Mouse (Mus musculus): ENCODE results near the gene Bub1b. TPM values are rescaled to one million over a fixed set of nuclear protein-coding genes. Genes with fewer than 3 reads are reported as not detected.
"Not testable (repeated sequence)": the region's sequence is repeated elsewhere in the genome, so short reads cannot be mapped to it uniquely, and the experiment has no call there.

The Bub1b gene
- polyA plus RNA-seq, 1 experiment from 2014 or later = 56.7 TPM

- ATAC-seq (replicated peaks; ENCODE audit: insufficient number of reproducible peaks, insufficient read depth, low FRiP score, low read depth) = no peak
- no peak overlapping the region for H3K9ac ChIP-seq
- H3K4me3 ChIP-seq = no peak overlapping the region
- WGBS = 82% methylated on average over 8 of the region's 8 CpGs
- H3K36me3 ChIP-seq = peaks cover 71% of the 10 kb centered on the region
- H3K4me1 ChIP-seq (replicated peaks) = no peaks in the 10 kb centered on the region
- H3K4me2 ChIP-seq = no peak overlapping the region
- no peak overlapping the region for H3K27ac ChIP-seq
- H3K9me3 ChIP-seq (replicated peaks) = no peaks in the 10 kb centered on the region
- no peaks in the 10 kb centered on the region for H3K27me3 ChIP-seq
Measured at GRCm38 (mm10) chr2:118620608-118621007, 22.6 kb downstream of the Bub1b start.

- H3K27me3 ChIP-seq = no peaks in the 10 kb centered on the region
- 91% methylated on average over 6 of the region's 6 CpGs for WGBS
- no peak overlapping the region for H3K4me2 ChIP-seq
- H3K4me3 ChIP-seq = no peak overlapping the region
- no peak overlapping the region for H3K9ac ChIP-seq
- no peaks in the 10 kb centered on the region for H3K9me3 ChIP-seq (replicated peaks)
- no peaks in the 10 kb centered on the region for H3K4me1 ChIP-seq (replicated peaks)
- H3K27ac ChIP-seq = no peak overlapping the region
- H3K36me3 ChIP-seq = peaks cover 79% of the 10 kb centered on the region
- no peak for ATAC-seq (replicated peaks; ENCODE audit: insufficient number of reproducible peaks, insufficient read depth, low FRiP score, low read depth)
Measured at GRCm38 (mm10) chr2:118629276-118629675, 31.3 kb downstream of the Bub1b start.

- H3K4me2 ChIP-seq = no peak overlapping the region
- H3K36me3 ChIP-seq = peaks cover 87% of the 10 kb centered on the region
- no peaks in the 10 kb centered on the region for H3K27me3 ChIP-seq
- no peak for ATAC-seq (replicated peaks; ENCODE audit: insufficient number of reproducible peaks, insufficient read depth, low FRiP score, low read depth)
- no peaks in the 10 kb centered on the region for H3K9me3 ChIP-seq (replicated peaks)
- WGBS = 61% methylated on average over 5 of the region's 5 CpGs
- no peak overlapping the region for H3K4me3 ChIP-seq
- H3K9ac ChIP-seq = no peak overlapping the region
- H3K27ac ChIP-seq = no peak overlapping the region
- H3K4me1 ChIP-seq (replicated peaks) = peaks cover 2% of the 10 kb centered on the region; the same call in 1 of the 2 replicates
Measured at GRCm38 (mm10) chr2:118633441-118633840, 35.4 kb downstream of the Bub1b start.

- H3K9me3 ChIP-seq (replicated peaks) = no peaks in the 10 kb centered on the region
- H3K4me2 ChIP-seq = no peak overlapping the region
- no peaks in the 10 kb centered on the region for H3K27me3 ChIP-seq
- peaks cover 78% of the 10 kb centered on the region for H3K36me3 ChIP-seq
- H3K4me3 ChIP-seq = no peak overlapping the region
- no peak for ATAC-seq (replicated peaks; ENCODE audit: insufficient number of reproducible peaks, insufficient read depth, low FRiP score, low read depth)
- H3K4me1 ChIP-seq (replicated peaks) = peaks cover 10% of the 10 kb centered on the region; the same call in 1 of the 2 replicates
- no peak overlapping the region for H3K9ac ChIP-seq
- 87% methylated on average over 5 of the region's 5 CpGs for WGBS
- no peak overlapping the region for H3K27ac ChIP-seq
Measured at GRCm38 (mm10) chr2:118637258-118637657, 39.2 kb downstream of the Bub1b start.

GRCm38 (mm10) chr2:118637888-118638526 is 40.0 kb downstream of the Bub1b start:
- 39% methylated on average over 8 of the region's 8 CpGs for WGBS
- peak overlapping the region; percentile 45; the same call in 1 of the 2 replicates for H3K27ac ChIP-seq
- H3K4me1 ChIP-seq (replicated peaks) = peaks cover 10% of the 10 kb centered on the region; the same call in 1 of the 2 replicates
- H3K4me2 ChIP-seq = no peak overlapping the region
- H3K36me3 ChIP-seq = peaks cover 78% of the 10 kb centered on the region
- H3K4me3 ChIP-seq = no peak overlapping the region
- no peaks in the 10 kb centered on the region for H3K27me3 ChIP-seq
- ATAC-seq (replicated peaks; ENCODE audit: insufficient number of reproducible peaks, insufficient read depth, low FRiP score, low read depth) = 0 out of 2 replicates have a peak, but pooled peaks have one; percentile 23
- H3K9me3 ChIP-seq (replicated peaks) = no peaks in the 10 kb centered on the region
- H3K9ac ChIP-seq = no peak overlapping the region

- H3K4me1 ChIP-seq (replicated peaks) = peaks cover 10% of the 10 kb centered on the region; the same call in 1 of the 2 replicates
- 66% methylated on average over 8 of the region's 8 CpGs for WGBS
- H3K27me3 ChIP-seq = no peaks in the 10 kb centered on the region
- H3K4me3 ChIP-seq = no peak overlapping the region
- H3K36me3 ChIP-seq = peaks cover 78% of the 10 kb centered on the region
- no peak overlapping the region for H3K4me2 ChIP-seq
- no peak overlapping the region for H3K9ac ChIP-seq
- H3K27ac ChIP-seq = peak overlapping the region; percentile 45; the same call in 1 of the 2 replicates
- ATAC-seq (replicated peaks; ENCODE audit: insufficient number of reproducible peaks, insufficient read depth, low FRiP score, low read depth) = peak; percentile 62
- H3K9me3 ChIP-seq (replicated peaks) = no peaks in the 10 kb centered on the region
Measured at GRCm38 (mm10) chr2:118638686-118639085, 40.7 kb downstream of the Bub1b start.

- 45% methylated on average over 2 of the region's 2 CpGs for WGBS
- no peak overlapping the region for H3K4me3 ChIP-seq
- H3K27ac ChIP-seq = no peak overlapping the region
- no peak overlapping the region for H3K9ac ChIP-seq
- peaks cover 62% of the 10 kb centered on the region for H3K36me3 ChIP-seq
- H3K4me1 ChIP-seq (replicated peaks) = peaks cover 10% of the 10 kb centered on the region; the same call in 1 of the 2 replicates
- no peaks in the 10 kb centered on the region for H3K27me3 ChIP-seq
- H3K9me3 ChIP-seq (replicated peaks) = no peaks in the 10 kb centered on the region
- ATAC-seq (replicated peaks; ENCODE audit: insufficient number of reproducible peaks, insufficient read depth, low FRiP score, low read depth) = no peak
- no peak overlapping the region for H3K4me2 ChIP-seq
Measured at GRCm38 (mm10) chr2:118641147-118641546, 43.1 kb downstream of the Bub1b start.

GRCm38 (mm10) chr2:118642431-118642830 is 44.4 kb downstream of the Bub1b start:
- Histone ChIP-seq H3K27ac (no peak overlapping the region), H3K36me3 (peaks cover 50% of the 10 kb centered on the region), H3K4me3 (no peak overlapping the region), H3K4me1 (replicated peaks) (peaks cover 15% of the 10 kb centered on the region), H3K27me3 (no peaks in the 10 kb centered on the region), H3K9me3 (replicated peaks) (no peaks in the 10 kb centered on the region), H3K9ac (no peak overlapping the region), H3K4me2 (no peak overlapping the region)
- ATAC-seq (replicated peaks; ENCODE audit: insufficient number of reproducible peaks, insufficient read depth, low FRiP score, low read depth) = no peak
- 67% methylated on average over 3 of the region's 3 CpGs for WGBS

- Histone ChIP-seq H3K27me3 (no peaks in the 10 kb centered on the region), H3K4me3 (no peak overlapping the region), H3K36me3 (peaks cover 49% of the 10 kb centered on the region), H3K4me2 (no peak overlapping the region), H3K27ac (0 out of 2 replicates have a peak overlapping the region, but pooled peaks have one; percentile 3), H3K9me3 (replicated peaks) (no peaks in the 10 kb centered on the region), H3K4me1 (replicated peaks) (peaks cover 15% of the 10 kb centered on the region), H3K9ac (no peak overlapping the region)
- no peak for ATAC-seq (replicated peaks; ENCODE audit: insufficient number of reproducible peaks, insufficient read depth, low FRiP score, low read depth)
- 66% methylated on average over 3 of the region's 3 CpGs for WGBS
Measured at GRCm38 (mm10) chr2:118642942-118643341, 44.9 kb downstream of the Bub1b start.

- Histone ChIP-seq H3K9ac (no peak overlapping the region), H3K36me3 (peaks cover 27% of the 10 kb centered on the region), H3K4me2 (no peak overlapping the region), H3K9me3 (replicated peaks) (no peaks in the 10 kb centered on the region; the same call in 1 of the 2 replicates), H3K27me3 (no peaks in the 10 kb centered on the region), H3K4me1 (replicated peaks) (peaks cover 4% of the 10 kb centered on the region; the same call in 1 of the 2 replicates), H3K27ac (no peak overlapping the region), H3K4me3 (no peak overlapping the region)
- ATAC-seq (replicated peaks; ENCODE audit: insufficient number of reproducible peaks, insufficient read depth, low FRiP score, low read depth) = no peak
- WGBS = 63% methylated on average over 5 of the region's 5 CpGs
Measured at GRCm38 (mm10) chr2:118646665-118647064, 48.7 kb downstream of the Bub1b start.

GRCm38 (mm10) chr2:118650697-118651096 is 52.7 kb downstream of the Bub1b start:
- H3K9me3 ChIP-seq (replicated peaks) = not testable (repeated sequence)
- 59% methylated on average over 2 of the region's 2 CpGs for WGBS

More at GRCm38 (mm10) chr2:118650697-118651096, 52.7 kb downstream of the Bub1b start:
- not testable (repeated sequence) for H3K4me1 ChIP-seq (replicated peaks); H3K9ac ChIP-seq; H3K27me3 ChIP-seq; ATAC-seq (replicated peaks; ENCODE audit: insufficient number of reproducible peaks, insufficient read depth, low FRiP score, low read depth); H3K4me3 ChIP-seq; H3K4me2 ChIP-seq; H3K36me3 ChIP-seq; H3K27ac ChIP-seq

All from heart, embryonic 15.5 days (tissue).